Mouse (Mus musculus): ENCODE measurements at regions not wholly inside any gene's neighbourhood (a gene's known extent, or its start where the extent isn't known, plus 50 kb on each side); places are given as distances from the start of the nearest gene placed in this dataset.
A peak's percentile ranks its signal among the peaks of the same experiment; 100 is the strongest.

GRCm38 (mm10) chr5:106557733-106558132 lies 51.2 kb upstream of the Gm17304 start:
- DNase-seq: peak; percentile 17

GRCm38 (mm10) chr5:106539286-106539685 lies 69.6 kb upstream of the Gm17304 start:
- DNase-seq: no peak

- DNase-seq: no peak
These were observed 71.7 kb upstream of the Gm17304 start for GRCm38 (mm10) chr5:106537153-106537552.

GRCm38 (mm10) chr5:106536068-106536467 lies 72.8 kb upstream of the Gm17304 start:
- DNase-seq: no peak

GRCm38 (mm10) chr5:106528811-106529210 lies 70.8 kb upstream of the Barhl2 start:
- DNase-seq: no peak

- DNase-seq: no peak
These were observed 69.5 kb upstream of the Barhl2 start for GRCm38 (mm10) chr5:106527364-106527985.

- no peak for DNase-seq
These were observed 54.6 kb upstream of the Barhl2 start for GRCm38 (mm10) chr5:106512423-106513089.

- no peak for DNase-seq
These were observed 49.9 kb upstream of the Barhl2 start for GRCm38 (mm10) chr5:106507901-106508300.

All from adrenal gland, postnatal 25 days (tissue).